Mouse (Mus musculus) ES-E14 (cell line): Measurements from ENCODE around the gene Cux1. TPM values are rescaled to one million over a fixed set of nuclear protein-coding genes. Genes with fewer than 3 reads are reported as not detected.

Experiments used
- DNase-seq: peaks from one replicate; pipeline ENCODE4 v3.0.0-alpha.2; 2013; ENCODE audit warnings: low read depth, low spot score
- H3K27ac ChIP-seq: 2 replicates; pipeline ENCODE4 v1.5.1; 2012; ENCODE audit warnings: low read depth, mild to moderate bottlenecking, low read length, moderate library complexity, mixed read lengths; ENCODE audit not compliant: poor library complexity, insufficient read depth, severe bottlenecking
- H3K36me3 ChIP-seq: 2 replicates; pipeline ENCODE4 v1.6.1; 2012; ENCODE audit warnings: mild to moderate bottlenecking, low read length, moderate library complexity, mixed read lengths; ENCODE audit not compliant: control insufficient read depth, poor library complexity, insufficient read depth, severe bottlenecking
- H3K4me1 ChIP-seq, 2 experiments: fragments of 150-350 bp in 1 of 2; sonication (generic) in 1 of 2; 2 replicates each; pipeline ENCODE4 v1.6.1; 2012; ENCODE audit warnings: low read length in 2 of 2, mild to moderate bottlenecking in 1 of 2, mixed read lengths in 1 of 2; ENCODE audit not compliant: control insufficient read depth in 2 of 2, insufficient read depth in 2 of 2, poor library complexity in 1 of 2
- H3K4me3 ChIP-seq, 2 experiments: fragments of 150-350 bp in 1 of 2; sonication (generic) in 1 of 2; 2 replicates each; pipeline ENCODE4 v1.5.1; 2012; ENCODE audit warnings: low read length in 2 of 2, low read depth in 1 of 2, mild to moderate bottlenecking in 1 of 2, mixed read lengths in 1 of 2; ENCODE audit not compliant: insufficient read depth in 1 of 2, poor library complexity in 1 of 2, severe bottlenecking in 1 of 2
- H3K9ac ChIP-seq: 2 replicates; pipeline ENCODE4 v1.6.1; 2012; ENCODE audit warnings: low read depth, mild to moderate bottlenecking, low read length, mixed read lengths; ENCODE audit not compliant: poor library complexity, insufficient read depth, severe bottlenecking
- H3K9me3 ChIP-seq: fragments of 150-350 bp; sonication (generic); 2 replicates; pipeline ENCODE4 v1.6.1; 2012; ENCODE audit warnings: low read depth, mild to moderate bottlenecking, low read length; ENCODE audit not compliant: control insufficient read depth, insufficient read depth
- CHD2 ChIP-seq: IDR thresholded peaks from 2 replicates; pipeline ENCODE4 v1.6.1; 2014; ENCODE audit warnings: mild to moderate bottlenecking, low read depth, low read length, inconsistent platforms
- HCFC1 ChIP-seq: IDR thresholded peaks from 2 replicates; pipeline ENCODE4 v1.6.1; 2012; ENCODE audit warnings: low read length, inconsistent platforms, borderline replicate concordance; ENCODE audit not compliant: insufficient read depth
- MAFK ChIP-seq: IDR thresholded peaks from 2 replicates; pipeline ENCODE4 v1.6.1; 2014; ENCODE audit warnings: mild to moderate bottlenecking, low read depth, low read length, inconsistent platforms; ENCODE audit not compliant: insufficient read depth
- ZC3H11A ChIP-seq: IDR thresholded peaks from 2 replicates; pipeline ENCODE4 v1.6.1; 2012; ENCODE audit warnings: low read depth, mild to moderate bottlenecking, inconsistent platforms, low read length, borderline replicate concordance
- ZNF384 ChIP-seq: IDR thresholded peaks from 2 replicates; pipeline ENCODE4 v1.6.1; 2012; ENCODE audit warnings: low read depth, low read length, inconsistent platforms
- in situ Hi-C, 2 experiments: fragments of 600-800 bp; cut with MboI; formaldehyde crosslinking; loops; one replicate each; pipeline ENCODE4 v1.15.1; 2025; ENCODE audit warnings: low sequenced_read_pairs in 2 of 2, inconsistent platforms in 1 of 2; ENCODE audit not compliant: unreplicated experiment in 2 of 2
- total RNA-seq: library from RNA; depleted of rRNA; stranded (reverse); fragments of 300-350 nt; gene quantifications from 2 replicates; pipeline ENCODE4 v1.2.3, GENCODE M21; 2012; rRNA removed

Gene Cux1
- total RNA-seq, 1 experiment, result 23.6 TPM

GRCm38 (mm10) chr5:136201832-136202231 is 365.5 kb downstream of the Cux1 start:
- H3K27ac ChIP-seq, result no peak overlapping the region
- no peak overlapping the region for H3K9ac ChIP-seq
- no peaks in the 10 kb centered on the region for H3K9me3 ChIP-seq
- no peaks in the 10 kb centered on the region; the same call in 1 of the 2 replicates for H3K36me3 ChIP-seq
- H3K4me1 ChIP-seq, result peaks cover 0 to 2% of the 10 kb centered on the region in 2 experiments; a peak in 2 of 4 replicates
- in situ Hi-C loops, result no loop called here
- DNase-seq, result peak; percentile 69
- H3K4me3 ChIP-seq, result no peak overlapping the region
- TF ChIP-seq MAFK, result no peak
- TF ChIP-seq ZC3H11A, result peak; percentile 72; the same call in 1 of the 2 replicates

- TF ChIP-seq CHD2 (no peak), ZC3H11A (no peak), MAFK (no peak), HCFC1 (no peak), ZNF384 (no peak; the same call in 1 of the 2 replicates)
- in situ Hi-C loops, result loop anchor here in 1 of 2 experiments (5.0 kb wide), 1 partner anchor 53 kb away; no protein-coding TSS in a partner anchor
- no peak overlapping the region; the same call in 1 of the 2 replicates for H3K27ac ChIP-seq
- no peaks in the 10 kb centered on the region for H3K9me3 ChIP-seq
- H3K4me1 ChIP-seq, result peaks cover 0 to 2% of the 10 kb centered on the region in 2 experiments; a peak in 2 of 4 replicates
- no peak for DNase-seq
- H3K9ac ChIP-seq, result peak overlapping the region; percentile 7; the same call in 1 of the 2 replicates
- peaks cover 5% of the 10 kb centered on the region for H3K36me3 ChIP-seq
- H3K4me3 ChIP-seq, result peak overlapping the region; percentile 77 to 96; a peak in 3 of 4 replicates
These were observed 367.8 kb downstream of the Cux1 start for GRCm38 (mm10) chr5:136199526-136199925.

- Histone ChIP-seq H3K4me1 (peaks cover 0 to 2% of the 10 kb centered on the region in 2 experiments; a peak in 2 of 4 replicates), H3K27ac (peak within 1 kb of the TSS; percentile 66; the same call in 1 of the 2 replicates), H3K4me3 (peak within 1 kb of the TSS; percentile 77 to 96), H3K36me3 (peaks cover 12% of the 10 kb centered on the region), H3K9me3 (no peaks in the 10 kb centered on the region), H3K9ac (peak within 1 kb of the TSS; percentile 95)
- peak; percentile 79; the same call in 1 of the 2 replicates for TF ChIP-seq HCFC1
- no peak; the same call in 1 of the 2 replicates for TF ChIP-seq ZNF384
- peak; percentile 91 for DNase-seq
- in situ Hi-C loops, result loop anchor here in 1 of 2 experiments (5.0 kb wide), 1 partner anchor 54 kb away; no protein-coding TSS in a partner anchor
These were observed 368.6 kb downstream of the Cux1 start, which contains the start of gene Prkrip1 for GRCm38 (mm10) chr5:136198474-136199391. Gene Prkrip1 (minus strand): TSS chr5:136198963.

Other genes with a start within 250 kb of the Cux1 start
- not detected in 2 replicates for gene Myl10, start 125.7 kb upstream of the Cux1 start, total RNA-seq